Mouse (Mus musculus): Measurements from ENCODE around the gene Ica1l. TPM values are rescaled to one million over a fixed set of nuclear protein-coding genes. Genes with fewer than 3 reads are reported as not detected.

Gene Ica1l
- total RNA-seq, 2 experiments from 2014 or later, result 34.9 to 38.4 TPM

DNA sequence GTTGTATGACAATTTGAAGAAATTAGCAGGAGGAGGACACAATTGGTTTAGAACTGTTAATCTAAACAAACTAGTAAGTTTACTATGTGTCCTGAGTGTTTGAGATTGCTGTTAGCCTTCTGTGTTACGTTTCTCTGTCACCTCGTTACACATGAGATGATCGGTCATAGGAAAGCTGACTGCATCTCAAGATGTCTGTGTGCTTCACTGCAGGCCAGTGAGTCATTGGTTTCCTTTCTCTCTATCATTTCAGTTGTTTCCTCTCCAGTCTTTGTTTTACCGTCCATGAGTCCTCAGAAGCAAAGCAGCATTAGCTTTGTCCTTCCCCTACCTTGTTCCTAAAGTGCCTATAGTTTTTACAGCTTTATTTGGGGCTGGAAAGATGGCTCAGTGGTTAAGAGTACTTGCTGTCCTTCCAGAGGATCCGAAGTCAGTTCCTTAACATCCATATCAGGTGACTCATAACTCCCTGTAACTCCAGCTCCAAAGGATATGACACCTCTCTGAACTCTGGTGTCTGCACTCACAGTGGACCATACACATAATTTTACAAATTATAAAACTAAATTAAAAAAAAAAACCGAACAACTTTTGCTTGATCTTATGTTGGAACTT lies 76.7 kb downstream of the Ica1l start:
- DNase-seq, result no peak

DNA sequence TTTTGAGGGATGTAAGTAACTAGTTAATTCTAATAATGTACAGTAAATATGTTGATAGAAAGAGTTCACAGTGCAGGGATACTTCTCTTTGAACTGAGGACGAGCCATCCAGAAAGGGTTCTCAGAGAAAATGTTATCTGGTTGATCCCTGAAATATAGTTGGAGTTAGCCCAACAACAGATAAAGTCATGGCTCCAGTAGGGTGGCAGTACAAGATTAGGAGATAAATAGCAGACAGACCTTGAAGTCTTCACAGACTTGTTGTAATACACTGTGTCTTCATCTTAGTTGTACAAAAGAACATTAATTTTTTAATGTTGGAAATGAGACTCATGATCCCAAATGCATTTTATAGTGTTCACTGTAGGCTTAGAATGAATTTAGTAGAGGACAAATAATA lies 83.0 kb downstream of the Ica1l start:
- no peak for DNase-seq

DNA sequence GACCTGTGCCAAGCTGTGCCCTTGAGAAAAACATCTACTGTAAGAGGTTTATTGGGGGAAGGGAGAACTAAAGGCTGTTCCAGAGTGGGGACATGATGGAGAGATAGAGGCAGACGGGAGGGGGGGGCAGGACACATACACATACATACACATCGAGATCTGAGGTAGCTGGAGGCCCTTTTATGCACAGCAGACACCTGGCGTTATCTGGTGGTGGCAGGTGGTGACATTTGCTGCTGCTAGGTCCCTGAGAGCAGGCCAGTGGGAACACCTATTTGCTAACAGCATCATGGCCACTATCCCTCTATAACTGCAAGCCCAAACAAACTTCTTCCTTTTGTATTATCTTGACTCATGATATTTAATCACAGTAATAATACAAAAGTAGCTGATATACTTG lies 85.8 kb downstream of the Ica1l start:
- DNase-seq, result no peak

DNA sequence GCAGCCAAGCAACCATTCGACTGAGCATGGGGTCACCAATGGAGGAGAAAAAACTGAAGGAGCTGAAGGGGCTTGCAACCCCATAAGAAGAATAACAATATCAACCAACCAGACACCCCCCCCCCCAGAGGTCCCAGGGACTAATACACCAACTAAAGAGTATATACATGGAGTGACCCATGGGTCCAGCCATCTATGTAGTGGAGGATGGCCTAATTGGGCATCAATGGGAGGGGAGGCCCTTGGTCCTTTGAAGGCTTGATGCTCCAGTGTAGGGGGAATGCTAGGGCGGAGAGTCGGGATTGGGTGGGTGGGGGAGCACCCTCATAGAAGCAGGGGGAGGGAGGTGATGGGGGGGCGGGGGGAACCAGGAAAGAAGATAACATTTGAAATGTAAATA lies 95.5 kb downstream of the Ica1l start:
- DNase-seq, result no peak

DNA sequence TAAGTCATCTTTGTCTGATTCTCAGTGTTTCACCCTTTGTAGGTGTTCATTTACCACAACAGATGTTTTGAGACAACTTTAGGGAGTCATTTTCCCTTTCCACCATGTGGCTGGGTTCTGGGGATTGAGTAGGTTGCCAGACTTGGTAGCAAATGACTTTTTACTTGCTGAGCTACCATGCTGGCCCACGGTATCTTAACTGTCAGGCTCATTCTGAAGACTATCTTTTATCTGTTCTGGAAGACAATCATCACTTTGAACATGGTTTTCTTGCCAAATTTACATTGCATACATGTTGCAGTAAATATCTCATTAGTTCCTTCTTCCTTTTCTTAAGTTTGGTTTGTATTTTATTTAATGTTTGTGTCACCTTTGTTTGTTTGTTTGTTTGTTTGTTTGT lies 97.0 kb downstream of the Ica1l start:
- DNase-seq, result no peak

DNA sequence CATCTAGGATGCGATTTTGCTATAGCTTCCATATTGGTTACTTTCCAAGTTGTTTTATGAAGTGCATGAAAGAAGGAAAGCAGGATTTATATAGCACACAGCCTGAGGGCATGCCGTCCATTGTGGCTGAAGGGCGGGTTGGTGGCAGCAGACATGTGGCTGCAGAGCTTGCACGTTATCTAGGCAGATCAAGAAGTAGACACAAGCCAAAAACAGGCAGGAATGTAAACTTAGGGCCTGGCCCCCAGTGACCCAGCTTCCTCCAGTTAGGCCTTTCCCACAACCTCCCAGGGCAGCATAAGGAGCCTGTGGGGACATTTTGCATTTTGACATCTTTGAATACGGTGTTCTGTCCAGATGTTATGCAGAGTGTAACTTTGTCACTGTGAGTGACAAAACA lies 99.2 kb downstream of the Ica1l start:
- DNase-seq, result no peak

DNA sequence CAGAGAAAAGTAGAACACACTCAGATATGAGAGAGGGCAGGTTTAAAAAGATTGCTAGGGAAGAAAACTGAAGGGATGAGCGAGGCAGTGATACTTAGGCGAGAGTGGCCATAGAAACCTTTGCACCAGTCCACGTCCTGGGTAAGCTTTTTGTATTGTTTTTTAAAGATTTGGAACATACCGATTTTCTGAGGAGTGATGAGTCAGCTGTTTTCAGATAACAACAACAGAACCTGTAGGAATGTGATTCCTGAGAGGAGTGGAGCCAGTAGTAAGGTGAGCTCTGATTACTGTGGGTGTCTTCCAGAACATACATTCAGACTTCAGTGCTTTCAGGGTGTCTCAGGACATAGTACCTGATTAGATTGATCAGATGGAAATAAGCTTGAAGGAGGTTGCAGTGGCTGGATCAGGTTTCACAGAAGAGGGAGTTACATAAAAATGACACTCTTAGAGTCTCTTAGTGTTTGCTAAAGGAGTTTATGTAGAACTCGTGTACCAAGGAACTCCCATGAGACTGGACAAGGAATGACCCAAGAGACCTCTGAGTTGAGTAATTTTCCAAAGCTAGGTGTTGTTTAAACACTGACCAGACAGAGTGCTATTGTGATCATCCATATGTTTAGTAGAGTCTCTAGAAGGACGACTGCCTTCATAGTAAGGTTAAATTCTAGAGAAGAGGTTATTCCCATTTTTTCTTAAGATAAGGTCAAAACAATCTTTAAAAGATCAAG lies 100.8 kb downstream of the Ica1l start:
- DNase-seq, result no peak

DNA sequence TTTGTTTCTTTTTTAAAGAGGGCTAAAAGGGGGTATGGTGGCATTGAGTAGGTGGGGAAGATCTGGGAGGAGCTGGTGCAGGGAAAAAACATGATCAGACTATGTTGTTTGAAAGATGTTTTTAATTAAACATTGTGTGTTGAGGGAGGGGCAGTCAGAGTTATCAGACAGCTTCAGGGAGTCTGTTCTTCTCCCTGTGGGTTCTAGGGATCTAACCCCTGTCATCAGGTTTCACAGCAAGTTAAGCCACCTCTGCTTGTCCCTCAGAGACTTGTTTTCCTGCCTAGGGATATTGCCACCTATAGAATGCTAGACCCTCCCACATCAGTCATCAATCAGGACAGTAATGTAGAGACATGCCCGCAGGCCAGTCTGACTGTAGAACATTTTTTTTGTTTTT lies 101.9 kb downstream of the Ica1l start:
- DNase-seq, result no peak

DNA sequence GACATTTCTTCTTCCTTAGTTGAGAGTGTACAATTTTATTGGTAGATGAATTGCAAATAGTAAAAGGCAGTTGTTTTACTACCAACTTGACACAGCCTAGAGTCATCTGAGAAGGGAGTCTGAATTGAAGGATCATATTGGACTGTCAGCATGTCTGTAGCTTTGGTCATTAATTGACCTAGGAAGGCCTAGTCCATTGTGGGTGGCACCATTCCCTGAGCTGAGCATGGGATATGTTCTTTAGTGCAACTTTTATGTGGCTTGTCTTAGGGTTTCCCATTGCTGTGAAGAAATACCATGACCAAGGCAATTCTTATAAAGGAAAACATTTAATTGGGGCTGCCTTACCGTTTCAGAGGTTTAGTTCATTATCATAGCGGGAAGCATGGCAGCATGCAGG lies 110.0 kb downstream of the Ica1l start:
- no peak for DNase-seq

Other genes with a start within 250 kb of the Ica1l start
- gene Fam117b, start 130.2 kb downstream of the Ica1l start, total RNA-seq (2021), result 10 to 100 TPM; 57.4 to 58.5 TPM
- gene Carf, start 55.1 kb upstream of the Ica1l start, total RNA-seq (2021), result 10 to 100 TPM; 27.6 to 31.3 TPM
- gene Wdr12, start 55.5 kb upstream of the Ica1l start, total RNA-seq (2021), result 10 to 100 TPM; 30.1 to 36.1 TPM
- gene Nbeal1, start 137.4 kb upstream of the Ica1l start, total RNA-seq (2021), result 10 to 100 TPM; 21.6 to 24.8 TPM